Mouse (Mus musculus) layer of hippocampus, adult 9-10 months (tissue): ENCODE results near the gene Acot13.
"Not testable (repeated sequence)": the region's sequence is repeated elsewhere in the genome, so short reads cannot be mapped to it uniquely, and the experiment has no call there.

Experiments
- DNase-seq: peaks from one replicate; pipeline ENCODE4 v3.0.0; 2022; ENCODE audit warnings: low spot score

Gene Acot13

GRCm38 (mm10) chr13:24786014-24786490, 45.3 kb downstream of the Acot13 start:
- DNase-seq = no peak

- DNase-seq = no peak
These were observed 49.4 kb downstream of the Acot13 start for GRCm38 (mm10) chr13:24781916-24782315.

GRCm38 (mm10) chr13:24778706-24779380, 52.5 kb downstream of the Acot13 start:
- no peak for DNase-seq

GRCm38 (mm10) chr13:24778026-24778425, 53.3 kb downstream of the Acot13 start:
- DNase-seq = no peak

GRCm38 (mm10) chr13:24776146-24776844, 55.0 kb downstream of the Acot13 start:
- peak; percentile 75 for DNase-seq

- not testable (repeated sequence) for DNase-seq
These were observed 59.9 kb downstream of the Acot13 start for GRCm38 (mm10) chr13:24771482-24771881.
